Mouse (Mus musculus): ENCODE measurements around the gene Cul4a.

Gene Cul4a

GRCm38 (mm10) chr8:13180408-13180807 lies 75.0 kb downstream of the Cul4a start:
- no peak for DNase-seq (ENCODE audit: low spot score)

- no peak for DNase-seq (ENCODE audit: low spot score)
Observed at GRCm38 (mm10) chr8:13180911-13181690, 75.7 kb downstream of the Cul4a start.

GRCm38 (mm10) chr8:13181691-13181976 lies 76.2 kb downstream of the Cul4a start:
- DNase-seq (ENCODE audit: low spot score): no peak

DNA sequence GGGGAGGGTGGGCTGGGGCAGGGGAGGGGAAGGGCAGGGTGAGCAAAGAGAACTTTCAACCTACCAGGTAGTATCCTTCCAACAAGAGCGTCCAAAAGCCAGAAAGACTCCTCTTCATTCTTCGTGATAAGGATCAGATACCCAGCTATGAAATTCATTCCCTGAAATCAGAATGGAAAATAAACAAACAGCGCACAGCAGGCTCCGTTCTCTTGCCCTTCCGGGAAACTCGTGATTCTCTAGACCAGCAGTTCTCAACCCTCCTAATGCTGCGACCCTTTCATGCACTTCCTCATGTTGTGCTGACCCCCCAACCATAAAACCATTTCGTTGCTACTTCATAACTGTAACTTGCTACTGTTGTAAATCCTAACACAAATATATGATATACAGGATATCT lies 81.4 kb downstream of the Cul4a start:
- no peak for DNase-seq (ENCODE audit: low spot score)

DNA sequence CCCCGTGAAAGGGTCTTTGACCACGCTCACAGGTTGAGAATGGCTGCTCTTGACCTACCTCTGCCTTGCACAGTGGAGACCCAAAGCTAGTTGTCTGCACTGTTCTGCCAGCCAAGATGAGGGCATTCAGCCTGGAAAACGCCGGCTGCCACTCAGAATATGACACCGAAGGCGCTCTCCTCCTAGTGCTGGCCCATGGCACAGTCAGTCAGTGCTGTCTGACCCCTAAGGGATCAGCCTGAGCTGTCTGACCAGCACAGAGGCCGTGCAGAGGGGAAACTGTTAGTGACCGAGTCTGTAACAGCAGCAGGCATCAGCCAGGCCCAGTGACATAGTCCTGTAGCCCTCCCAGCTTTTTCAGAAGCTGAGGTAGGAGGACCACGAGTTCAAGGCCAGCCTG lies 81.8 kb downstream of the Cul4a start:
- DNase-seq (ENCODE audit: low spot score): no peak

GRCm38 (mm10) chr8:13187638-13188037 lies 82.2 kb downstream of the Cul4a start:
- DNase-seq (ENCODE audit: low spot score): no peak

GRCm38 (mm10) chr8:13188052-13188555 lies 82.7 kb downstream of the Cul4a start:
- no peak for DNase-seq (ENCODE audit: low spot score)

DNA sequence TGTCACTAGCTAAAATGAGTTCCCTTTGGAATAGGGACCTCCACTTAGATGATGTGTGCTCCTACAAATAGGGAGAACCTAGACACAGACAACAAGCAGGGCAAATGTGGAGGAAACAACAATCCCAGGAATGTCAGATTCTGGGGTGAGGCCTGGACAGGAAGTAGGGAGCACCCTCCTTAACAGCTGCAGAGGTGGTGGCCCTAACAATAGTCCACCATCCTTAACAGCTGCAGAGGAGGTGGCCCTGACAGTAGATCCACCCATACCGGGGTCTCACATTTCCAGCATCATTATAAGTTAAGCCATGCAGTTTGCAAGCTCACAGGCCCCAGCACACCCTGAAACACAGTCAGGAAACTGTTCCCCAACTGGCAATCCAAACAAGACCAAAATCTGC lies 83.4 kb downstream of the Cul4a start:
- DNase-seq (ENCODE audit: low spot score): no peak

- DNase-seq (ENCODE audit: low spot score): no peak
Observed at GRCm38 (mm10) chr8:13190235-13190634, 84.8 kb downstream of the Cul4a start.

DNA sequence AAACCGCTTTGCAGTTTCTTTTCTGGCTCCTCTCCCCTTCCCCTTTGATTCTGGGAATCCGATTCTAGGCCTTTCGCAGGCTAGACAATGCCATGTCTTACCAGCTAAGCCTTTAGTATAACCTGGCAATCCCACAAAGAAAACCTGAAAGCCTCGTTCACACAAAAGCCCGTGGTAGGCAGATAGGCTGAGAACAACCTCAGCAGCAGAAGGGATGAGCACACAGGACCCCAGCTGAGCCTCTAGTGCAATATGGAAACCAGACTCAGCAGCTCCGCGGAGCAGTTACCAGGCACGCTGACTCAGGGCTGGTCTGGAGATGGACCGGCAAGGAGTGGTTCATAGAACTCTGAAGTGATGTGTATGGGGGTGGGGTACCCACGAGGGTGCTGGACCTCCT lies 89.4 kb downstream of the Cul4a start:
- DNase-seq (ENCODE audit: low spot score): no peak

GRCm38 (mm10) chr8:13197493-13197892 lies 92.1 kb downstream of the Cul4a start:
- no peak for DNase-seq (ENCODE audit: low spot score)
